Mouse (Mus musculus): ENCODE results near the gene Sclt1.

The Sclt1 gene

GRCm38 (mm10) chr3:41586917-41587316 is 155.4 kb downstream of the Sclt1 start:
- no peak for DNase-seq (ENCODE audit: extremely low spot score, low spot score)

GRCm38 (mm10) chr3:41586330-41586729 is 156.0 kb downstream of the Sclt1 start:
- DNase-seq (ENCODE audit: extremely low spot score, low spot score), result no peak

- no peak for DNase-seq (ENCODE audit: extremely low spot score, low spot score)
Measured at GRCm38 (mm10) chr3:41585548-41585947, 156.8 kb downstream of the Sclt1 start.

- DNase-seq (ENCODE audit: extremely low spot score, low spot score), result no peak
Measured at GRCm38 (mm10) chr3:41583621-41584020, 158.7 kb downstream of the Sclt1 start.

GRCm38 (mm10) chr3:41583092-41583491 is 159.2 kb downstream of the Sclt1 start:
- no peak for DNase-seq (ENCODE audit: extremely low spot score, low spot score)

GRCm38 (mm10) chr3:41582256-41582655 is 160.1 kb downstream of the Sclt1 start:
- DNase-seq (ENCODE audit: extremely low spot score, low spot score), result no peak

GRCm38 (mm10) chr3:41581436-41581835 is 160.9 kb downstream of the Sclt1 start:
- DNase-seq (ENCODE audit: extremely low spot score, low spot score), result no peak

- DNase-seq (ENCODE audit: extremely low spot score, low spot score), result no peak
Measured at GRCm38 (mm10) chr3:41580401-41581323, 161.7 kb downstream of the Sclt1 start.

GRCm38 (mm10) chr3:41579873-41580272 is 162.4 kb downstream of the Sclt1 start:
- DNase-seq (ENCODE audit: extremely low spot score, low spot score), result no peak

GRCm38 (mm10) chr3:41577240-41577639 is 165.1 kb downstream of the Sclt1 start:
- DNase-seq (ENCODE audit: extremely low spot score, low spot score), result no peak

All from neural tube, embryonic 10.5 days (tissue).